Mouse (Mus musculus): ENCODE data around the gene Psmc3ip. TPM values are rescaled to one million over a fixed set of nuclear protein-coding genes. Genes with fewer than 3 reads are reported as not detected.

Psmc3ip gene
- polyA plus RNA-seq, 1 experiment from 2014 or later = 28.0 TPM

- H3K27ac ChIP-seq = peak overlapping the region; percentile 13; the same call in 1 of the 2 replicates
- no peak overlapping the region for H3K4me2 ChIP-seq
- H3K4me1 ChIP-seq = peaks cover 52% of the 10 kb centered on the region
- no peak overlapping the region for H3K9ac ChIP-seq
- peaks cover 25% of the 10 kb centered on the region for H3K36me3 ChIP-seq
- peaks cover 17% of the 10 kb centered on the region for H3K27me3 ChIP-seq
- ATAC-seq (ENCODE audit: insufficient number of reproducible peaks, low FRiP score, low TSS enrichment, low read depth) = no peak
- H3K9me3 ChIP-seq = no peaks in the 10 kb centered on the region
- 85% methylated on average over 12 of the region's 12 CpGs for WGBS
- H3K4me3 ChIP-seq = no peak overlapping the region
Measured at GRCm38 (mm10) chr11:101084811-101085210, 10.4 kb downstream of the Psmc3ip start.

GRCm38 (mm10) chr11:101084246-101084645, 11.0 kb downstream of the Psmc3ip start:
- Histone ChIP-seq H3K27me3 (peaks cover 23% of the 10 kb centered on the region), H3K36me3 (peaks cover 19% of the 10 kb centered on the region), H3K9me3 (no peaks in the 10 kb centered on the region), H3K4me2 (0 out of 2 replicates have a peak overlapping the region, but pooled peaks have one; percentile 5), H3K27ac (0 out of 2 replicates have a peak overlapping the region, but pooled peaks have one; percentile 17), H3K4me1 (peaks cover 58% of the 10 kb centered on the region), H3K9ac (0 out of 2 replicates have a peak overlapping the region, but pooled peaks have one; percentile 18), H3K4me3 (no peak overlapping the region)
- no peak for ATAC-seq (ENCODE audit: insufficient number of reproducible peaks, low FRiP score, low TSS enrichment, low read depth)
- WGBS = 81% methylated on average over 14 of the region's 14 CpGs

- Histone ChIP-seq H3K4me3 (peak overlapping the region; percentile 73), H3K9ac (peak overlapping the region; percentile 95), H3K27me3 (peaks cover 33% of the 10 kb centered on the region), H3K9me3 (no peaks in the 10 kb centered on the region), H3K36me3 (peaks cover 13% of the 10 kb centered on the region; the same call in 1 of the 2 replicates), H3K4me2 (peak overlapping the region; percentile 94), H3K4me1 (peaks cover 53% of the 10 kb centered on the region), H3K27ac (peak overlapping the region; percentile 92)
- ATAC-seq (ENCODE audit: insufficient number of reproducible peaks, low FRiP score, low TSS enrichment, low read depth) = no peak
- WGBS = 27% methylated on average over 19 of the region's 19 CpGs
Measured at GRCm38 (mm10) chr11:101083083-101083697, 12.0 kb downstream of the Psmc3ip start.

GRCm38 (mm10) chr11:101082208-101083082, 12.8 kb downstream of the Psmc3ip start, which contains the start of gene Coasy:
Gene Coasy, plus strand, starts transcription at chr11:101082565.
- peaks cover 41% of the 10 kb centered on the region for H3K27me3 ChIP-seq
- WGBS = under 1% methylated on average over 51 of the region's 51 CpGs
- H3K9ac ChIP-seq = peak within 1 kb of the TSS; percentile 95
- H3K4me1 ChIP-seq = peaks cover 46% of the 10 kb centered on the region
- H3K4me2 ChIP-seq = peak within 1 kb of the TSS; percentile 94
- H3K4me3 ChIP-seq = peak within 1 kb of the TSS; percentile 73
- no peaks in the 10 kb centered on the region for H3K9me3 ChIP-seq
- H3K27ac ChIP-seq = peak within 1 kb of the TSS; percentile 92
- ATAC-seq (ENCODE audit: insufficient number of reproducible peaks, low FRiP score, low TSS enrichment, low read depth) = peak; percentile 88
- peaks cover 13% of the 10 kb centered on the region; the same call in 1 of the 2 replicates for H3K36me3 ChIP-seq

GRCm38 (mm10) chr11:101081659-101082058, 13.6 kb downstream of the Psmc3ip start:
- peak overlapping the region; percentile 94 for H3K4me2 ChIP-seq
- peak overlapping the region; percentile 73 for H3K4me3 ChIP-seq
- peaks cover 42% of the 10 kb centered on the region for H3K4me1 ChIP-seq
- no peaks in the 10 kb centered on the region for H3K9me3 ChIP-seq
- peaks cover 13% of the 10 kb centered on the region; the same call in 1 of the 2 replicates for H3K36me3 ChIP-seq
- 8% methylated on average over 10 of the region's 10 CpGs for WGBS
- H3K27ac ChIP-seq = peak overlapping the region; percentile 92
- peaks cover 48% of the 10 kb centered on the region for H3K27me3 ChIP-seq
- H3K9ac ChIP-seq = 0 out of 2 replicates have a peak overlapping the region, but pooled peaks have one; percentile 31
- ATAC-seq (ENCODE audit: insufficient number of reproducible peaks, low FRiP score, low TSS enrichment, low read depth) = no peak

- 54% methylated on average over 5 of the region's 5 CpGs for WGBS
- Histone ChIP-seq H3K27ac (no peak overlapping the region), H3K9me3 (no peaks in the 10 kb centered on the region), H3K4me1 (peaks cover 30% of the 10 kb centered on the region), H3K9ac (no peak overlapping the region), H3K36me3 (peaks cover 9% of the 10 kb centered on the region; the same call in 1 of the 2 replicates), H3K27me3 (peaks cover 57% of the 10 kb centered on the region), H3K4me2 (no peak overlapping the region), H3K4me3 (no peak overlapping the region)
- ATAC-seq (ENCODE audit: insufficient number of reproducible peaks, low FRiP score, low TSS enrichment, low read depth) = no peak
Measured at GRCm38 (mm10) chr11:101080421-101080820, 14.8 kb downstream of the Psmc3ip start.

GRCm38 (mm10) chr11:101079746-101080145, 15.5 kb downstream of the Psmc3ip start:
- H3K27me3 ChIP-seq = peaks cover 57% of the 10 kb centered on the region
- H3K4me1 ChIP-seq = peaks cover 30% of the 10 kb centered on the region
- H3K4me3 ChIP-seq = peak overlapping the region; percentile 15
- H3K4me2 ChIP-seq = peak overlapping the region; percentile 28
- no peaks in the 10 kb centered on the region for H3K9me3 ChIP-seq
- H3K36me3 ChIP-seq = peaks cover 5% of the 10 kb centered on the region; the same call in 1 of the 2 replicates
- no peak for ATAC-seq (ENCODE audit: insufficient number of reproducible peaks, low FRiP score, low TSS enrichment, low read depth)
- no peak overlapping the region for H3K27ac ChIP-seq
- 3% methylated on average over 27 of the region's 27 CpGs for WGBS
- no peak overlapping the region for H3K9ac ChIP-seq

GRCm38 (mm10) chr11:101078121-101078520, 17.1 kb downstream of the Psmc3ip start, which contains the start of gene Hsd17b1:
Gene Hsd17b1, plus strand, starts transcription at chr11:101078411.
- Histone ChIP-seq H3K36me3 (peaks cover 3% of the 10 kb centered on the region; the same call in 1 of the 2 replicates), H3K9ac (no peak within 1 kb of the TSS), H3K27me3 (peaks cover 61% of the 10 kb centered on the region), H3K9me3 (no peaks in the 10 kb centered on the region), H3K4me1 (peaks cover 16% of the 10 kb centered on the region), H3K4me3 (no peak within 1 kb of the TSS), H3K27ac (no peak within 1 kb of the TSS), H3K4me2 (no peak within 1 kb of the TSS)
- 61% methylated on average over 9 of the region's 9 CpGs for WGBS
- no peak for ATAC-seq (ENCODE audit: insufficient number of reproducible peaks, low FRiP score, low TSS enrichment, low read depth)

- 74% methylated on average over 14 of the region's 14 CpGs for WGBS
- H3K9me3 ChIP-seq = no peaks in the 10 kb centered on the region
- no peak for ATAC-seq (ENCODE audit: insufficient number of reproducible peaks, low FRiP score, low TSS enrichment, low read depth)
- no peak overlapping the region for H3K27ac ChIP-seq
- H3K9ac ChIP-seq = no peak overlapping the region
- H3K27me3 ChIP-seq = peaks cover 29% of the 10 kb centered on the region
- peaks cover 3% of the 10 kb centered on the region; the same call in 1 of the 2 replicates for H3K36me3 ChIP-seq
- peaks cover 16% of the 10 kb centered on the region for H3K4me1 ChIP-seq
- H3K4me3 ChIP-seq = no peak overlapping the region
- H3K4me2 ChIP-seq = no peak overlapping the region
Measured at GRCm38 (mm10) chr11:101071810-101072428, 23.3 kb downstream of the Psmc3ip start.

- H3K4me2 ChIP-seq = peak overlapping the region; percentile 98
- ATAC-seq (ENCODE audit: insufficient number of reproducible peaks, low FRiP score, low TSS enrichment, low read depth) = no peak
- 66% methylated on average over 6 of the region's 6 CpGs for WGBS
- H3K36me3 ChIP-seq = no peaks in the 10 kb centered on the region
- no peaks in the 10 kb centered on the region for H3K9me3 ChIP-seq
- peaks cover 25% of the 10 kb centered on the region for H3K4me1 ChIP-seq
- H3K27ac ChIP-seq = no peak overlapping the region
- no peak overlapping the region for H3K9ac ChIP-seq
- peak overlapping the region; percentile 72 for H3K4me3 ChIP-seq
- H3K27me3 ChIP-seq = peaks cover 20% of the 10 kb centered on the region
Measured at GRCm38 (mm10) chr11:101070987-101071386, 24.2 kb downstream of the Psmc3ip start.

GRCm38 (mm10) chr11:101070189-101070527, 25.1 kb downstream of the Psmc3ip start:
- Histone ChIP-seq H3K4me2 (peak overlapping the region; percentile 98), H3K9me3 (no peaks in the 10 kb centered on the region), H3K4me1 (peaks cover 27% of the 10 kb centered on the region), H3K36me3 (no peaks in the 10 kb centered on the region), H3K4me3 (peak overlapping the region; percentile 72), H3K9ac (peak overlapping the region; percentile 59), H3K27me3 (peaks cover 18% of the 10 kb centered on the region), H3K27ac (0 out of 2 replicates have a peak overlapping the region, but pooled peaks have one; percentile 24)
- peak; percentile 49; the same call in 1 of the 2 replicates for ATAC-seq (ENCODE audit: insufficient number of reproducible peaks, low FRiP score, low TSS enrichment, low read depth)
- under 1% methylated on average over 36 of the region's 36 CpGs for WGBS

Measured in limb, embryonic 15.5 days (tissue).